Mouse (Mus musculus) limb, embryonic 14.5 days (tissue): Measurements from ENCODE around the gene Keg1. TPM values are rescaled to one million over a fixed set of nuclear protein-coding genes. Genes with fewer than 3 reads are reported as not detected.

ENCODE experiments used
- ATAC-seq: fragments of 200-750 bp; cut with Nextera tagmentation; 2 replicates; pipeline ENCODE4 v1.8.0; 2017; ENCODE audit warnings: low read depth, moderate number of reproducible peaks, moderate TSS enrichment; ENCODE audit not compliant: low FRiP score
- DNase-seq: peaks from one replicate; pipeline ENCODE4 v3.0.0-alpha.2; 2015; ENCODE audit warnings: low spot score
- H3K27ac ChIP-seq: fragments of 300-500 bp; sonication (generic); replicated peaks from 2 replicates; pipeline ENCODE4 v1.5.1; 2014; ENCODE audit warnings: low read depth, mild to moderate bottlenecking, low read length, moderate library complexity, mixed read lengths
- H3K27me3 ChIP-seq: fragments of 300-500 bp; sonication (generic); 2 replicates; pipeline ENCODE4 v1.6.1; 2014; ENCODE audit warnings: low read length, mixed read lengths; ENCODE audit not compliant: control insufficient read depth, insufficient read depth
- H3K36me3 ChIP-seq: fragments of 300-500 bp; sonication (generic); 2 replicates; pipeline ENCODE4 v1.6.1; 2014; ENCODE audit warnings: mild to moderate bottlenecking, low read length, moderate library complexity, mixed read lengths; ENCODE audit not compliant: control insufficient read depth, insufficient read depth
- H3K4me1 ChIP-seq: fragments of 300-500 bp; sonication (generic); 2 replicates; pipeline ENCODE4 v1.6.1; 2014; ENCODE audit warnings: antibody characterized with exemption, low read length, mixed read lengths; ENCODE audit not compliant: control insufficient read depth, insufficient read depth
- H3K4me2 ChIP-seq: fragments of 300-500 bp; sonication (generic); replicated peaks from 2 replicates; pipeline ENCODE4 v1.6.1; 2014; ENCODE audit warnings: low read depth, mild to moderate bottlenecking, low read length, moderate library complexity; ENCODE audit not compliant: severe bottlenecking
- H3K4me3 ChIP-seq: fragments of 300-500 bp; sonication (generic); replicated peaks from 2 replicates; pipeline ENCODE4 v1.5.1; 2014; ENCODE audit warnings: low read length
- H3K9ac ChIP-seq: fragments of 300-500 bp; sonication (generic); 2 replicates; pipeline ENCODE4 v1.6.1; 2014; ENCODE audit warnings: mild to moderate bottlenecking, low read depth, low read length, moderate library complexity; ENCODE audit not compliant: severe bottlenecking
- H3K9me3 ChIP-seq: fragments of 300-500 bp; sonication (generic); 2 replicates; pipeline ENCODE4 v1.6.1; 2016; ENCODE audit warnings: low read length; ENCODE audit not compliant: control insufficient read depth
- POLR2A ChIP-seq: fragments of 200-500 bp; IDR thresholded peaks from 2 replicates; pipeline ENCODE4 v1.8.0; 2012; ENCODE audit warnings: inconsistent platforms, mild to moderate bottlenecking, moderate library complexity, borderline replicate concordance; ENCODE audit not compliant: insufficient read depth, insufficient read length; ENCODE audit errors: extremely low read depth
- WGBS: fragments of 180-500 bp; shearing (Covaris S2); extraction: QIAGEN DNeasy Blood & Tissue Kit; methylation state at CpG from one replicate; pipeline ENCODE4 v1.1.7; 2014; 5-methylcytosine and 5-hydroxymethylcytosine counted together
- polyA plus RNA-seq, 2 experiments: library from polyadenylated mRNA; depleted of rRNA in 1 of 2; stranded (reverse) in 1 of 2; unstranded in 1 of 2; fragments of >200 nt; fragmentation: Nextera tagmentation in 1 of 2; extraction: Ambion mirVana in 1 of 2; gene quantifications; 2 replicates each; pipeline versions ENCODE4 v1.2.1 to v1.2.3; 2012 to 2014

The Keg1 gene
- polyA plus RNA-seq, 2 experiments: not detected

- H3K27me3 ChIP-seq: no peaks in the 10 kb centered on the region
- peaks cover 27% of the 10 kb centered on the region for H3K36me3 ChIP-seq
- WGBS: 66% methylated on average over 2 of the region's 2 CpGs
- H3K4me1 ChIP-seq: no peaks in the 10 kb centered on the region
- no peak for TF ChIP-seq POLR2A
- DNase-seq (no peak), ATAC-seq (no peak)
- H3K9ac ChIP-seq: no peak overlapping the region
- H3K9me3 ChIP-seq: no peaks in the 10 kb centered on the region
- no peak overlapping the region for H3K4me2 ChIP-seq
- H3K27ac ChIP-seq: no peak overlapping the region
- H3K4me3 ChIP-seq: no peak overlapping the region
Observed at GRCm38 (mm10) chr19:12762212-12763130, 66.9 kb downstream of the Keg1 start.

- no peak for TF ChIP-seq POLR2A
- H3K27ac ChIP-seq: no peak within 1 kb of the TSS
- no peak within 1 kb of the TSS for H3K4me3 ChIP-seq
- H3K9me3 ChIP-seq: no peaks in the 10 kb centered on the region
- no peak within 1 kb of the TSS for H3K9ac ChIP-seq
- H3K36me3 ChIP-seq: peaks cover 46% of the 10 kb centered on the region
- no peak for DNase-seq
- no peak within 1 kb of the TSS for H3K4me2 ChIP-seq
- no peaks in the 10 kb centered on the region for H3K27me3 ChIP-seq
- ATAC-seq: no peak
- 66% methylated on average over 7 of the region's 7 CpGs for WGBS
- no peaks in the 10 kb centered on the region for H3K4me1 ChIP-seq
Observed at GRCm38 (mm10) chr19:12765308-12765707, 69.7 kb downstream of the Keg1 start, which contains the start of gene Cntf. Cntf (minus strand) TSS chr19:12765632.

Other genes with a start within 250 kb of the Keg1 start
- 3.5 and 3.6 TPM in 2 replicates for gene Mpeg1, start 235.0 kb upstream of the Keg1 start, polyA plus RNA-seq (2012; rRNA removed)
- 0.92 and 1.00 TPM in 2 replicates for gene Mpeg1, start 235.0 kb upstream of the Keg1 start, polyA plus RNA-seq (2014; fragmentation: Nextera tagmentation; extraction: Ambion mirVana)
- 10.3 and 10.6 TPM in 2 replicates for gene Dtx4, start 194.3 kb upstream of the Keg1 start, polyA plus RNA-seq (2012; rRNA removed)
- 10.4 TPM in 2 replicates for gene Dtx4, start 194.3 kb upstream of the Keg1 start, polyA plus RNA-seq (2014; fragmentation: Nextera tagmentation; extraction: Ambion mirVana)
- gene Fam111a, start 150.0 kb upstream of the Keg1 start, polyA plus RNA-seq (2012; rRNA removed): 11.0 and 17.1 TPM in 2 replicates
- 23.8 and 25.1 TPM in 2 replicates for gene Fam111a, start 150.0 kb upstream of the Keg1 start, polyA plus RNA-seq (2014; fragmentation: Nextera tagmentation; extraction: Ambion mirVana)
- gene Gm4952, start 95.8 kb upstream of the Keg1 start, polyA plus RNA-seq (2012; rRNA removed): 0.04 and 0.08 TPM in 2 replicates
- gene Gm4952, start 95.8 kb upstream of the Keg1 start, polyA plus RNA-seq (2014; fragmentation: Nextera tagmentation; extraction: Ambion mirVana): 0.33 TPM in 1 of 2 replicates, not detected in the other
- gene Glyat, start 62.5 kb upstream of the Keg1 start, polyA plus RNA-seq (2012; rRNA removed): 0.04 TPM in 1 of 2 replicates, not detected in the other
- gene Glyat, start 62.5 kb upstream of the Keg1 start, polyA plus RNA-seq (2014; fragmentation: Nextera tagmentation; extraction: Ambion mirVana): not detected in 2 replicates
- not detected in 2 replicates for gene Olfr1442, start 25.3 kb upstream of the Keg1 start, polyA plus RNA-seq (2012; rRNA removed)
- gene Olfr1442, start 25.3 kb upstream of the Keg1 start, polyA plus RNA-seq (2014; fragmentation: Nextera tagmentation; extraction: Ambion mirVana): not detected in 2 replicates
- not detected in 2 replicates for gene Olfr1443, start 17.7 kb upstream of the Keg1 start, polyA plus RNA-seq (2012; rRNA removed)
- gene Olfr1443, start 17.7 kb upstream of the Keg1 start, polyA plus RNA-seq (2014; fragmentation: Nextera tagmentation; extraction: Ambion mirVana): not detected in 2 replicates
- 1.7 and 2.6 TPM in 2 replicates for gene Cntf, start 69.8 kb downstream of the Keg1 start, polyA plus RNA-seq (2012; rRNA removed)
- 0.22 and 0.66 TPM in 2 replicates for gene Cntf, start 69.8 kb downstream of the Keg1 start, polyA plus RNA-seq (2014; fragmentation: Nextera tagmentation; extraction: Ambion mirVana)
- gene Zfp91, start 100.3 kb downstream of the Keg1 start, polyA plus RNA-seq (2012; rRNA removed): 28.5 and 30.4 TPM in 2 replicates
- 10.3 and 11.5 TPM in 2 replicates for gene Zfp91, start 100.3 kb downstream of the Keg1 start, polyA plus RNA-seq (2014; fragmentation: Nextera tagmentation; extraction: Ambion mirVana)
- 4.0 and 4.1 TPM in 2 replicates for gene Lpxn, start 100.4 kb downstream of the Keg1 start, polyA plus RNA-seq (2012; rRNA removed)
- 3.7 and 4.8 TPM in 2 replicates for gene Lpxn, start 100.4 kb downstream of the Keg1 start, polyA plus RNA-seq (2014; fragmentation: Nextera tagmentation; extraction: Ambion mirVana)
- not detected in 2 replicates for gene Gm5244, start 150.9 kb downstream of the Keg1 start, polyA plus RNA-seq (2012; rRNA removed)
- gene Gm5244, start 150.9 kb downstream of the Keg1 start, polyA plus RNA-seq (2014; fragmentation: Nextera tagmentation; extraction: Ambion mirVana): not detected in 2 replicates
- gene Olfr1444, start 161.5 kb downstream of the Keg1 start, polyA plus RNA-seq (2012; rRNA removed): not detected in 2 replicates
- gene Olfr1444, start 161.5 kb downstream of the Keg1 start, polyA plus RNA-seq (2014; fragmentation: Nextera tagmentation; extraction: Ambion mirVana): not detected in 2 replicates
- not detected in 2 replicates for gene Olfr1445, start 188.1 kb downstream of the Keg1 start, polyA plus RNA-seq (2012; rRNA removed)
- not detected in 2 replicates for gene Olfr1445, start 188.1 kb downstream of the Keg1 start, polyA plus RNA-seq (2014; fragmentation: Nextera tagmentation; extraction: Ambion mirVana)
- gene Olfr1446, start 197.7 kb downstream of the Keg1 start, polyA plus RNA-seq (2012; rRNA removed): not detected in 2 replicates
- gene Olfr1446, start 197.7 kb downstream of the Keg1 start, polyA plus RNA-seq (2014; fragmentation: Nextera tagmentation; extraction: Ambion mirVana): not detected in 2 replicates
- gene Olfr1447, start 208.0 kb downstream of the Keg1 start, polyA plus RNA-seq (2012; rRNA removed): not detected in 2 replicates
- gene Olfr1447, start 208.0 kb downstream of the Keg1 start, polyA plus RNA-seq (2014; fragmentation: Nextera tagmentation; extraction: Ambion mirVana): not detected in 2 replicates
- gene Olfr1448, start 228.6 kb downstream of the Keg1 start, polyA plus RNA-seq (2012; rRNA removed): not detected in 2 replicates
- not detected in 2 replicates for gene Olfr1448, start 228.6 kb downstream of the Keg1 start, polyA plus RNA-seq (2014; fragmentation: Nextera tagmentation; extraction: Ambion mirVana)
- gene Olfr1449, start 235.1 kb downstream of the Keg1 start, polyA plus RNA-seq (2012; rRNA removed): not detected in 2 replicates
- not detected in 2 replicates for gene Olfr1449, start 235.1 kb downstream of the Keg1 start, polyA plus RNA-seq (2014; fragmentation: Nextera tagmentation; extraction: Ambion mirVana)